Mouse (Mus musculus) stomach, postnatal 0 days (tissue): ENCODE results near the gene A1bg. TPM values are rescaled to one million over a fixed set of nuclear protein-coding genes. Genes with fewer than 3 reads are reported as not detected.

Experiments
- ATAC-seq: fragments of 200-750 bp; cut with Nextera tagmentation; 2 replicates; pipeline ENCODE4 v1.8.0; 2017; ENCODE audit not compliant: low FRiP score, low TSS enrichment
- DNase-seq: peaks from one replicate; pipeline ENCODE4 v3.0.0-alpha.2; 2016; ENCODE audit warnings: low spot score
- H3K27ac ChIP-seq: fragments of 300-500 bp; sonication (generic); replicated peaks from 2 replicates; pipeline ENCODE4 v1.5.1; 2014; ENCODE audit warnings: mild to moderate bottlenecking, control low read depth
- H3K27me3 ChIP-seq: fragments of 300-500 bp; sonication (generic); 2 replicates; pipeline ENCODE4 v1.6.1; 2014; ENCODE audit warnings: low read length; ENCODE audit not compliant: control insufficient read depth, insufficient read depth
- H3K36me3 ChIP-seq: fragments of 300-500 bp; sonication (generic); 2 replicates; pipeline ENCODE4 v1.6.1; 2014; ENCODE audit warnings: low read length, mixed read lengths; ENCODE audit not compliant: control insufficient read depth, insufficient read depth
- H3K4me1 ChIP-seq: fragments of 300-500 bp; sonication (generic); replicated peaks from 2 replicates; pipeline ENCODE4 v1.6.1; 2014; ENCODE audit warnings: antibody characterized with exemption; ENCODE audit not compliant: control insufficient read depth, insufficient read depth
- H3K4me2 ChIP-seq: fragments of 300-500 bp; sonication (generic); replicated peaks from 2 replicates; pipeline ENCODE4 v1.6.1; 2014; ENCODE audit warnings: low read depth, mild to moderate bottlenecking, control low read depth, moderate library complexity
- H3K4me3 ChIP-seq: fragments of 300-500 bp; sonication (generic); 2 replicates; pipeline ENCODE4 v1.5.1; 2014; ENCODE audit warnings: low read depth, low read length, control low read depth
- H3K9ac ChIP-seq: fragments of 300-500 bp; sonication (generic); 2 replicates; pipeline ENCODE4 v1.6.1; 2014; ENCODE audit warnings: mild to moderate bottlenecking, low read length, control low read depth, mixed read lengths
- H3K9me3 ChIP-seq: fragments of 300-500 bp; sonication (generic); 2 replicates; pipeline ENCODE4 v1.6.1; 2016; ENCODE audit warnings: low read length; ENCODE audit not compliant: control insufficient read depth
- CTCF ChIP-seq: IDR thresholded peaks from 2 replicates; pipeline ENCODE4 v1.5.1; 2016; ENCODE audit warnings: antibody characterized with exemption, low read depth, mild to moderate bottlenecking, moderate library complexity
- EP300 ChIP-seq: optimal IDR thresholded peaks from 2 replicates; pipeline ENCODE3; 2016; ENCODE audit warnings: antibody characterized with exemption
- WGBS: fragments of 180-500 bp; shearing (Covaris S2); extraction: QIAGEN DNeasy Blood & Tissue Kit; methylation state at CpG from one replicate; pipeline ENCODE4 v1.1.7; 2014; 5-methylcytosine and 5-hydroxymethylcytosine counted together
- polyA plus RNA-seq: library from polyadenylated mRNA; unstranded; fragments of >200 nt; fragmentation: Nextera tagmentation; extraction: Ambion mirVana; gene quantifications from 2 replicates; pipeline ENCODE4 v1.2.1, GENCODE M21; 2015

Gene A1bg
- not detected in 2 replicates for polyA plus RNA-seq

- H3K27ac ChIP-seq: no peak within 1 kb of the TSS
- no peak within 1 kb of the TSS for H3K4me3 ChIP-seq
- no peak for TF ChIP-seq EP300
- TF ChIP-seq CTCF: no peak
- no peaks in the 10 kb centered on the region for H3K9me3 ChIP-seq
- no peak within 1 kb of the TSS for H3K9ac ChIP-seq
- no peak within 1 kb of the TSS for H3K4me2 ChIP-seq
- no peaks in the 10 kb centered on the region for H3K4me1 ChIP-seq
- H3K36me3 ChIP-seq: no peaks in the 10 kb centered on the region
- DNase-seq (no peak), ATAC-seq (no peak)
- H3K27me3 ChIP-seq: no peaks in the 10 kb centered on the region
These were observed at the start of gene A1bg for GRCm38 (mm10) chr15:60922912-60923311. Gene A1bg, minus strand, starts transcription at chr15:60923012.

GRCm38 (mm10) chr15:60968549-60968861, 45.7 kb upstream of the A1bg start:
- Histone ChIP-seq H3K9me3 (no peaks in the 10 kb centered on the region), H3K4me2 (no peak overlapping the region), H3K4me3 (no peak overlapping the region), H3K27me3 (no peaks in the 10 kb centered on the region), H3K36me3 (no peaks in the 10 kb centered on the region), H3K27ac (no peak overlapping the region), H3K4me1 (no peaks in the 10 kb centered on the region), H3K9ac (no peak overlapping the region)
- DNase-seq (no peak), ATAC-seq (no peak)
- no peak for TF ChIP-seq CTCF
- TF ChIP-seq EP300: no peak
- 71% methylated on average over 1 of the region's 1 CpGs for WGBS

GRCm38 (mm10) chr15:60967841-60968548, 45.2 kb upstream of the A1bg start:
- WGBS: 75% methylated on average over 9 of the region's 9 CpGs
- H3K27me3 ChIP-seq: no peaks in the 10 kb centered on the region
- H3K4me2 ChIP-seq: no peak overlapping the region
- no peaks in the 10 kb centered on the region for H3K36me3 ChIP-seq
- no peak overlapping the region for H3K27ac ChIP-seq
- no peak for DNase-seq
- no peak for ATAC-seq
- H3K9me3 ChIP-seq: no peaks in the 10 kb centered on the region
- no peaks in the 10 kb centered on the region for H3K4me1 ChIP-seq
- H3K4me3 ChIP-seq: no peak overlapping the region
- TF ChIP-seq EP300 (no peak), CTCF (no peak)
- H3K9ac ChIP-seq: no peak overlapping the region

GRCm38 (mm10) chr15:60925686-60926085, 2.9 kb upstream of the A1bg start:
- ATAC-seq (no peak), DNase-seq (no peak)
- Histone ChIP-seq H3K9ac (no peak overlapping the region), H3K36me3 (no peaks in the 10 kb centered on the region), H3K4me3 (no peak overlapping the region), H3K27me3 (no peaks in the 10 kb centered on the region), H3K9me3 (no peaks in the 10 kb centered on the region), H3K4me1 (no peaks in the 10 kb centered on the region), H3K4me2 (no peak overlapping the region), H3K27ac (no peak overlapping the region)
- no peak for TF ChIP-seq EP300
- TF ChIP-seq CTCF: no peak
- WGBS: 36% methylated on average over 4 of the region's 4 CpGs

- no peak overlapping the region for H3K9ac ChIP-seq
- no peak for DNase-seq
- no peaks in the 10 kb centered on the region for H3K36me3 ChIP-seq
- TF ChIP-seq CTCF (no peak), EP300 (no peak)
- WGBS: 62% methylated on average over 6 of the region's 6 CpGs
- no peaks in the 10 kb centered on the region for H3K4me1 ChIP-seq
- H3K4me2 ChIP-seq: no peak overlapping the region
- no peak overlapping the region for H3K4me3 ChIP-seq
- no peak overlapping the region for H3K27ac ChIP-seq
- no peaks in the 10 kb centered on the region for H3K27me3 ChIP-seq
- no peaks in the 10 kb centered on the region for H3K9me3 ChIP-seq
- no peak for ATAC-seq
These were observed 18.8 kb downstream of the A1bg start for GRCm38 (mm10) chr15:60903763-60904697.
